In the genomic region with DNA sequence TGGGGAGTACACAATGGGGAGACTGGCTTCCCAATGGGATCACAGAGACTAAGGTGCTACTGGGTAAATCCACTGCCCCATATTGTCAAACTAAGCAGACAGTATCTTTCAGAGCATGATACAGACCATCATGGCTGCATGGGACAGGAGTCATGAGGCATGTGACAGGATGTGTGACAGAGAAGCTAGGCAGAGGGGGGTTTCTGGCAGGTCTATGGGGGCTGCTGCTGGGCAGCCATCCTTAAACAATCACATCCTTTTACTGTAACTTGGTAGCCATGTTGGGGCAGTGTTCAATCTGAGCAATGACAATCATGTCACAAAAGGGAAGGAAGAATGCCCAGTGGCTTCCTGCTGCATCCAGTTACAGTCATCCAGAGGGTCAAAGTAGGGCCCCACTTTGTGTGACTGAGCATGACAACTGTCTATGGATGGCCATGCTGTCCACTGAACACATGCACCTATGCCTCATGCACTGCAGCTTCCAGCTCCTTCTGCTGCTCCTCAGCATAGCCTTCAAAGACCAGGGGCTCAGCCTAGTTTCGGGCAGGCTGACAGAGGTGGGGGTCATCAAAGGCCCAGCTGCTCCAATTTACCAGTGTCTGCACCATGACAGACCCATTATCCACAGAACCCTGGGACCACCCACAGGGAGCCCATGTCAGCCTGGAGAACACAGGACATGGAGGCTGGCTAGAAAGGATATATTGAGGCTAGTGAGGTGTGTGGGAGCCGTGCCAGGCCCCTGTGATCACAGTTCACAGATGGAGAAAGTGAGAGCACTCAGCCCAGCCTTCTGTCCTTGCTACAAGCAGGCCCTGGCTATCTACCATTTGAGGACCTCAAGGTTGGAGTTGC, we compare ENCODE assay signal across 9 mouse cellular contexts. TPM values are rescaled to one million over a fixed set of nuclear protein-coding genes. Genes with fewer than 3 reads are reported as not detected.
DNase-seq lines count a peak whose midpoint lies in the region; ATAC-seq lines count a peak whose summit lies in the region.
"Had no signal": no experiment of that assay in that cellular context is flagged by ENCODE, and none has a peak within 500 bp of the region (broad histone marks: within the 10 kb centered on the region; RNA-seq: fewer than 3 reads in every experiment).

No protein-coding gene starts in this region.

- peak overlapping the region; percentile 44; the same call in 1 of the 2 replicates for H3K9ac ChIP-seq in hindbrain, embryonic 13.5 days

- ATAC-seq in activated CD4-positive, CD25-positive, alpha-beta regulatory T cell, adult 4 months: peak; percentile 32
- ATAC-seq in hindbrain, embryonic 13.5 days (ENCODE audit: low FRiP score): no peak

- H3K4me1 ChIP-seq in hindbrain, embryonic 13.5 days (replicated peaks): peaks cover 55% of the 10 kb centered on the region

- 54% methylated on average over 2 of the region's 2 CpGs for WGBS in hindbrain, embryonic 13.5 days

- H3K4me2 ChIP-seq in hindbrain, embryonic 13.5 days: no peak overlapping the region

- no peaks in the 10 kb centered on the region for H3K27me3 ChIP-seq in hindbrain, embryonic 13.5 days

- peak overlapping the region; percentile 56 for H3K27ac ChIP-seq in hindbrain, embryonic 13.5 days

- intact Hi-C loops in left cerebral cortex, postnatal 4 days (cut with DNase I): no loop called here

- no peaks in the 10 kb centered on the region for H3K9me3 ChIP-seq in hindbrain, embryonic 13.5 days

- peak; percentile 48 for DNase-seq in left cerebral cortex, postnatal 4 days
- DNase-seq in left cerebral cortex, adult 18-20 months (ENCODE audit: low spot score in 2 of 2): no peak
- peak; percentile 40 for DNase-seq in CD4-positive, CD25-positive, alpha-beta regulatory T cell, adult 2 months (ENCODE audit: low read depth, low spot score)
- no peak for DNase-seq in right cerebral cortex, postnatal 14 days
- no peak for DNase-seq in frontal cortex, postnatal 10 days (ENCODE audit: low spot score in 2 of 2)
- DNase-seq: kidney, adult 11 months had no signal

- H3K36me3 ChIP-seq in hindbrain, embryonic 13.5 days: peaks cover 45% of the 10 kb centered on the region

- no peak overlapping the region for H3K4me3 ChIP-seq in hindbrain, embryonic 13.5 days

RNA-seq across cellular contexts. Expression of a gene that starts 14.1 kb away (rescaled TPM):
- 10 to 100 TPM; 53.6 to 55.3 TPM for total RNA-seq in left cerebral cortex, postnatal 4 days (2021)
- total RNA-seq in left cerebral cortex, adult 18-20 months (2021): 10 to 100 TPM; 36.4 to 39.3 TPM
- polyA plus RNA-seq in activated CD4-positive, CD25-positive, alpha-beta regulatory T cell, adult 4 months (2017; shearing (Covaris generic)): 100 to 1,000 TPM in 1 of 2 experiments, 10 to 100 TPM in 1; 84.9 to 114 TPM
- polyA plus RNA-seq in hindbrain, embryonic 13.5 days (2015; fragmentation: Nextera tagmentation; extraction: Ambion mirVana): 116 and 118 TPM in 2 replicates

RNA-seq across cellular contexts. Expression of a gene that starts 16.8 kb away (rescaled TPM):
- total RNA-seq in left cerebral cortex, postnatal 4 days (2021): 100 to 1,000 TPM in 1 of 2 experiments, 10 to 100 TPM in 1; 92.6 to 121 TPM
- 10 to 100 TPM; 85.0 to 94.3 TPM for total RNA-seq in left cerebral cortex, adult 18-20 months (2021)
- 10 to 100 TPM; 22.9 to 23.8 TPM for polyA plus RNA-seq in activated CD4-positive, CD25-positive, alpha-beta regulatory T cell, adult 4 months (2017; shearing (Covaris generic))
- 159 and 163 TPM in 2 replicates for polyA plus RNA-seq in hindbrain, embryonic 13.5 days (2015; fragmentation: Nextera tagmentation; extraction: Ambion mirVana)

RNA-seq across cellular contexts. Expression of a gene that starts 17.0 kb away (rescaled TPM):
- 1 to 10 TPM; 3.8 to 4.6 TPM for total RNA-seq in left cerebral cortex, postnatal 4 days (2021)
- 1 to 10 TPM; 1.9 to 2.8 TPM for total RNA-seq in left cerebral cortex, adult 18-20 months (2021)
- under 1 TPM in 1 of 2 experiments, not detected in 1; 0.54 TPM for polyA plus RNA-seq in activated CD4-positive, CD25-positive, alpha-beta regulatory T cell, adult 4 months (2017; shearing (Covaris generic))
- polyA plus RNA-seq in hindbrain, embryonic 13.5 days (2015; fragmentation: Nextera tagmentation; extraction: Ambion mirVana): 5.7 and 5.8 TPM in 2 replicates

RNA-seq across cellular contexts. Expression of a gene that starts 17.9 kb away (rescaled TPM):
- 1 to 10 TPM; 6.8 to 8.8 TPM for total RNA-seq in left cerebral cortex, postnatal 4 days (2021)
- 1 to 10 TPM; 1.9 to 2.7 TPM for total RNA-seq in left cerebral cortex, adult 18-20 months (2021)
- polyA plus RNA-seq in activated CD4-positive, CD25-positive, alpha-beta regulatory T cell, adult 4 months (2017; shearing (Covaris generic)): 1 to 10 TPM; 1.0 to 1.6 TPM
- polyA plus RNA-seq in hindbrain, embryonic 13.5 days (2015; fragmentation: Nextera tagmentation; extraction: Ambion mirVana): 6.1 and 6.9 TPM in 2 replicates

RNA-seq across cellular contexts. Expression of a gene that starts 36.1 kb away (rescaled TPM):
- 100 to 1,000 TPM; 110 to 119 TPM for total RNA-seq in left cerebral cortex, postnatal 4 days (2021)
- 10 to 100 TPM; 81.3 to 86.5 TPM for total RNA-seq in left cerebral cortex, adult 18-20 months (2021)
- polyA plus RNA-seq in activated CD4-positive, CD25-positive, alpha-beta regulatory T cell, adult 4 months (2017; shearing (Covaris generic)): not detected
- 159 and 172 TPM in 2 replicates for polyA plus RNA-seq in hindbrain, embryonic 13.5 days (2015; fragmentation: Nextera tagmentation; extraction: Ambion mirVana)
- total RNA-seq: gastrocnemius, adult 8-10 months had no signal

Comparison
In these comparisons a context has a peak if more than half of its experiments do, and no peak if none do; other contexts are left out.
1. DNase-seq: peak in left cerebral cortex, postnatal 4 days (single experiment) and CD4-positive, CD25-positive, alpha-beta regulatory T cell, adult 2 months (single experiment); none in left cerebral cortex, adult 18-20 months (0 of 2), right cerebral cortex, postnatal 14 days (single experiment) and frontal cortex, postnatal 10 days (0 of 2).